Mouse (Mus musculus): ENCODE measurements at regions not wholly inside any gene's neighbourhood (a gene's known extent, or its start where the extent isn't known, plus 50 kb on each side); places are given as distances from the start of the nearest gene placed in this dataset.

- DNase-seq (ENCODE audit: extremely low spot score, low spot score), result no peak
Measured at GRCm38 (mm10) chr3:28183061-28183762, 79.8 kb upstream of the Tnik start.

DNA sequence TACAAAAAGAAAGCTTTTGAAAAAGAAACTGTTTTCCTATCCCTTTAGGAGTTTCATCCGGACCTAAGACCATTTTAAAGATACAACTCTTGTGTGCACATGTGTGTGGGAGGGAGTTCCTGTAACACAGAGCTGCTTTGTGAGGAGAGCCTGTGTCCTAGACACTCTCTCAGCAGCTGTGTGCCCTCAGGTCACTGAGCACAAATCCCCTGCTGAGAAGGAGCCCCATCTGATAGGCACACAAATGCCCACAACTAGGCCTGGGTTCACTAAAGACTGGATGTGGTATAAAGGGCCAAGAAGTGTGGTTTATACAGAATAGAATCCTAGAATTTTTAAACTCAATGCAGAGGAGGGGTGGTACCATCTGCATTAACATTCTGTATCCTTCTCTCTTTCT is 77.5 kb upstream of the Tnik start:
- DNase-seq (ENCODE audit: extremely low spot score, low spot score), result peak; percentile 38

DNA sequence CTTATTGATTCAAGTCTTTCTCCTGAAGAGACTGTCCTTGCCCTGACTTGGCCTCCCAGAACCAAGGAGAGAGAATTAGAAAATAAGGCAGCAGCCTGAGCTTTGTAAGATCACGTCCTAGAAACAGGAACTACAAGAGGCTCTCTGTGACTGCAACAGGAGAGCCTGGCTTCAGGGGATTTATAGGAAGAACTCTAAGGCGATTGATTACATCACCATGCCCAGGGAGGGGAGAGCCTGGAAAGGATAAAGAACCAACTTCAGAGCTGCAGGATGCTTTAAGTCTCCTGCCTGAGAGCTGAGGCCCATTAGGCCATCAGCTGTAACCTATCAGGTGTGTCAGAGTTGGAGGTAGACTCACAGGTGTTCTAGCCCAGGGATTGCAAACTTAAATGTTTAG is 77.1 kb upstream of the Tnik start:
- no peak for DNase-seq (ENCODE audit: extremely low spot score, low spot score)

DNA sequence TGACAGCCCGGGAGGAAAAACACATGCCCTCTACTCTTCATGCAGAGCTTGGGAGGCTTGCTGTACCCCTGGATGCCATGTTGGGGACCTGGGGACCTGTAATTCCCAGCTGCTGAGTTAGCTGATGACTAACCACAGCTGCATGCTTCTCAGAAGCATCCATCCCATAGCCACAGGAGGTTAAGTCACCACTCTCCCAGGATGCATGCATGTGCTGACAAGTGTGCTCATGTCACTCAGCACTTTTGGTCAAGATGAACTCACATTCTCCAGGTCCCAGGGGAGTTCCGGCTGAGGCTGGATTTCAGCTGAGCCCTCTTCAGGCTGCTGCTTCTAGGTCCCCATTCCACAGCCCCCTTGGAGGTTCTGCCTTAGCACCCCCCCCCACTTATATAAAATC is 73.6 kb upstream of the Tnik start:
- DNase-seq (ENCODE audit: extremely low spot score, low spot score), result no peak

DNA sequence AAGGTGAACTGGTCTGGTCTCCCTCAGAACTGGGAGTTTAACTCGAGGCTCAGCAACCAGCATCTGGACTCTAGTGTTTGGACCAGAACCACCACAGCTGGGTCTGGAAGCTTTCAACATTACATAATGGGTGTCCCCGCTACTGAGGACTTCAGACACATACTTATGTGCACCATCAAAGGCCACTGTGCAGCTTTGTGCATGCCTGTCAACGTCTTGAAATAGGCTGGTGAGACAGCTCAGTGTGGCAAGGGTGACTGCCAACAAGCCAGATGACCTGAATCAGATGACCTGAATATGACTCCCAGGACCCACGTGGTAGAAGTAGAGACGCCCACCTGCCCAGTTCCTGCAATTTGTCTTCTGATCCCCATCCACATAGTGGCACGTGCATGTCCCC is 72.8 kb upstream of the Tnik start:
- DNase-seq (ENCODE audit: extremely low spot score, low spot score), result no peak

DNA sequence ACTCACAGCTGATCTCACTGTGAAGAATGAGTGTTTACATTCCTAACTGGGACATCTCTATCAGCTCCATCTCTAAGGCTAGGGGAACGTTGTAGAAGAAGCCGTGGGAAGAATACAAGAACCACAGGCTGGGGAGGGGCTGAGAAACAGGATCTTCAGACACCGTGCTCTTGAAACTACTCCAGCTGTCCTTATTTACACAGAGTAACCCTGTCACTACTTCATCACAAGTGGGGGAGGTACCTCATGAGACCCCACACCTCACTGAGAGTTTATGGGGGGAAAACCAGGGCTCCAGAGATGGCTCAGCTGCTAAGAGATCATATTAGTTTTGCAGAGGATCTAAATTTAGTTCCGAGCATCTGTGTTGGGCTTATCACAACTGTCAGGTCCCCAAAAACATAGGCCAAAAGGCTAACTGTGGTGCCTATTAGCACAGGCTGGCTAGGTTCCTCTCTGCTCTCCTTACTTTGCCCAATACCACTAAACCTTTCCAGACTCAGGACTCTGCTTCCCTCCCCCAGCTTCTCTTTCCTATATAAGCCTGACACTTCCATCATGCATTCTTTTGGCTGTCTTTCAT is 68.5 kb upstream of the Tnik start:
- DNase-seq (ENCODE audit: extremely low spot score, low spot score), result no peak

- DNase-seq (ENCODE audit: extremely low spot score, low spot score), result no peak
Measured at GRCm38 (mm10) chr3:28196786-28197185, 66.2 kb upstream of the Tnik start.

GRCm38 (mm10) chr3:28209304-28209703 is 53.7 kb upstream of the Tnik start:
- DNase-seq (ENCODE audit: extremely low spot score, low spot score), result no peak

DNA sequence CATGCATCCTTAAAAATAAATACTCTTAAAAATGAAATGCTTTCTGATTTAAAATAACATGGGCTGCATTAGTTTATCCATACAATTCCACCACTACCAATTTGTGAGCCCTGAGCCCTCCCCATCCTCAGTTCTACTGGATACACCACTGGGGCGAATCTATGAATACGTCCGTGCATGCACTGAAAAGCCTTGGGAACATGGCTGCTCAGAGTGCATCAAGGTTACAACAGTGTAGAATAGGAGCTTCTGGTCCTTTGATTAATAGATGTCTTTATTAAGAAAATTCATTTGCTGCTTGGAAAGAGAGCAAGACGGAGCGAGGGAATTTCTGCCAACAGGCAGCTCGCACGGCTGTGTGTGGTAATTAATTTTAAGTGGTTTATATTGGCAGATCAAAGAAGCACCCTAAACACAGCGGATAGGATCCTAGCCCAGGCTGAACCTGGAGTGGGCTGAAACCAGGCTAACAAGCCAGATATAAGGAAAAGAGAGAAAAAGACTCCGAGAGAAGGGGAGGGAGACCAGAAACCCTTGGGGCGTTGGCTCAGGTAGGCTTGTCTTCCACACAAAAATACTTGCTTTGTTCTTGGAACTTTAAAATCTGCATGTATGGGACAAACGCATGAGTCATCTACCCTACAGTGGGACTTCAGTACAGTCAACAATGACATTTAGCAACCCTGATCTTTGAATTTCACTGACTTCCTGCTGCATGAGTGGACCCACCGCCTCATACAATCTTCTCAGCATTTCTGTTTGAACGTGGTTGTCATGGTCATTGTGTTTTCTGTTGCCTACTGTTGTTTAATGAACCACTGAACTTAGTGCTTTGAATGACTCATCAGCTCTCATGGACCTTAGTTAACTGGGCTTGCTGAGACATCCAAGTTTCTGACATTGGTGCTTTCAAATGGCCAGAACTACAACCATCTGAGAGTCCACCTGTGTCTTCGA is 51.9 kb upstream of the Tnik start:
- no peak for DNase-seq (ENCODE audit: extremely low spot score, low spot score)
